Mouse (Mus musculus): ENCODE results near the gene Pex5. TPM values are rescaled to one million over a fixed set of nuclear protein-coding genes. Genes with fewer than 3 reads are reported as not detected.

The Pex5 gene
- polyA plus RNA-seq, 1 experiment from 2014 or later: 70.3 TPM

- Histone ChIP-seq H3K27ac (no peak overlapping the region), H3K4me2 (replicated peaks) (no peak overlapping the region), H3K9ac (no peak overlapping the region), H3K4me3 (no peak overlapping the region), H3K36me3 (no peaks in the 10 kb centered on the region), H3K4me1 (no peaks in the 10 kb centered on the region), H3K27me3 (replicated peaks) (no peaks in the 10 kb centered on the region), H3K9me3 (no peaks in the 10 kb centered on the region)
- 33% methylated on average over 10 of the region's 10 CpGs for WGBS
- no peak for ATAC-seq (ENCODE audit: low FRiP score, low read depth)
Observed at GRCm38 (mm10) chr6:124379331-124379730, 35.5 kb downstream of the Pex5 start.

- H3K27ac ChIP-seq: no peak overlapping the region
- no peak overlapping the region for H3K4me3 ChIP-seq
- H3K4me2 ChIP-seq (replicated peaks): no peak overlapping the region
- H3K4me1 ChIP-seq: no peaks in the 10 kb centered on the region
- H3K9me3 ChIP-seq: no peaks in the 10 kb centered on the region
- no peaks in the 10 kb centered on the region for H3K27me3 ChIP-seq (replicated peaks)
- H3K9ac ChIP-seq: no peak overlapping the region
- no peak for ATAC-seq (ENCODE audit: low FRiP score, low read depth)
- H3K36me3 ChIP-seq: no peaks in the 10 kb centered on the region
- 81% methylated on average over 4 of the region's 4 CpGs for WGBS
Observed at GRCm38 (mm10) chr6:124377494-124378255, 37.2 kb downstream of the Pex5 start.

- H3K4me3 ChIP-seq: no peak overlapping the region
- no peaks in the 10 kb centered on the region for H3K4me1 ChIP-seq
- H3K4me2 ChIP-seq (replicated peaks): no peak overlapping the region
- H3K36me3 ChIP-seq: no peaks in the 10 kb centered on the region
- 88% methylated on average over 5 of the region's 5 CpGs for WGBS
- no peak overlapping the region for H3K9ac ChIP-seq
- ATAC-seq (ENCODE audit: low FRiP score, low read depth): no peak
- H3K9me3 ChIP-seq: no peaks in the 10 kb centered on the region
- H3K27me3 ChIP-seq (replicated peaks): no peaks in the 10 kb centered on the region
- H3K27ac ChIP-seq: no peak overlapping the region
Observed at GRCm38 (mm10) chr6:124376311-124376710, 38.6 kb downstream of the Pex5 start.

GRCm38 (mm10) chr6:124375435-124375884 lies 39.4 kb downstream of the Pex5 start:
- WGBS: 87% methylated on average over 11 of the region's 11 CpGs
- no peaks in the 10 kb centered on the region for H3K4me1 ChIP-seq
- no peak for ATAC-seq (ENCODE audit: low FRiP score, low read depth)

GRCm38 (mm10) chr6:124374683-124375082 lies 40.2 kb downstream of the Pex5 start:
- no peak overlapping the region for H3K4me3 ChIP-seq
- 80% methylated on average over 4 of the region's 4 CpGs for WGBS

More at GRCm38 (mm10) chr6:124375435-124375884, 39.4 kb downstream of the Pex5 start:
- Histone ChIP-seq H3K4me3 (no peak overlapping the region), H3K9ac (no peak overlapping the region), H3K27ac (no peak overlapping the region), H3K4me2 (replicated peaks) (no peak overlapping the region), H3K27me3 (replicated peaks) (no peaks in the 10 kb centered on the region), H3K36me3 (no peaks in the 10 kb centered on the region), H3K9me3 (no peaks in the 10 kb centered on the region)

GRCm38 (mm10) chr6:124373584-124374206 lies 41.2 kb downstream of the Pex5 start:
- H3K9ac ChIP-seq: no peak overlapping the region
- H3K4me1 ChIP-seq: no peaks in the 10 kb centered on the region
- no peak overlapping the region for H3K4me2 ChIP-seq (replicated peaks)
- H3K27ac ChIP-seq: no peak overlapping the region
- no peaks in the 10 kb centered on the region for H3K27me3 ChIP-seq (replicated peaks)
- no peaks in the 10 kb centered on the region for H3K9me3 ChIP-seq
- no peaks in the 10 kb centered on the region for H3K36me3 ChIP-seq
- WGBS: 87% methylated on average over 6 of the region's 6 CpGs
- no peak overlapping the region for H3K4me3 ChIP-seq
- ATAC-seq (ENCODE audit: low FRiP score, low read depth): no peak

More at GRCm38 (mm10) chr6:124374683-124375082, 40.2 kb downstream of the Pex5 start:
- Histone ChIP-seq H3K9ac (no peak overlapping the region), H3K27ac (no peak overlapping the region), H3K27me3 (replicated peaks) (no peaks in the 10 kb centered on the region), H3K4me1 (no peaks in the 10 kb centered on the region), H3K36me3 (no peaks in the 10 kb centered on the region), H3K9me3 (no peaks in the 10 kb centered on the region), H3K4me2 (replicated peaks) (no peak overlapping the region)
- no peak for ATAC-seq (ENCODE audit: low FRiP score, low read depth)

GRCm38 (mm10) chr6:124364328-124364727 lies 50.5 kb downstream of the Pex5 start:
- ATAC-seq (ENCODE audit: low FRiP score, low read depth): no peak
- WGBS: 64% methylated on average over 5 of the region's 5 CpGs

GRCm38 (mm10) chr6:124360549-124360948 lies 54.3 kb downstream of the Pex5 start:
- no peak overlapping the region for H3K4me2 ChIP-seq (replicated peaks)
- H3K9ac ChIP-seq: no peak overlapping the region
- ATAC-seq (ENCODE audit: low FRiP score, low read depth): no peak
- H3K4me1 ChIP-seq: no peaks in the 10 kb centered on the region
- no peaks in the 10 kb centered on the region for H3K36me3 ChIP-seq
- H3K4me3 ChIP-seq: no peak overlapping the region
- no peaks in the 10 kb centered on the region for H3K27me3 ChIP-seq (replicated peaks)
- H3K27ac ChIP-seq: no peak overlapping the region
- no peaks in the 10 kb centered on the region for H3K9me3 ChIP-seq
- WGBS: 56% methylated on average over 6 of the region's 6 CpGs

More at GRCm38 (mm10) chr6:124364328-124364727, 50.5 kb downstream of the Pex5 start:
- H3K27me3 ChIP-seq (replicated peaks): no peaks in the 10 kb centered on the region
- H3K4me2 ChIP-seq (replicated peaks): no peak overlapping the region
- no peak overlapping the region for H3K27ac ChIP-seq
- H3K36me3 ChIP-seq: no peaks in the 10 kb centered on the region
- no peak overlapping the region for H3K4me3 ChIP-seq
- no peak overlapping the region for H3K9ac ChIP-seq
- no peaks in the 10 kb centered on the region for H3K9me3 ChIP-seq
- H3K4me1 ChIP-seq: no peaks in the 10 kb centered on the region

- no peaks in the 10 kb centered on the region for H3K27me3 ChIP-seq (replicated peaks)
- no peak overlapping the region for H3K4me2 ChIP-seq (replicated peaks)
- no peaks in the 10 kb centered on the region for H3K36me3 ChIP-seq
- no peaks in the 10 kb centered on the region for H3K9me3 ChIP-seq
- no peak overlapping the region for H3K9ac ChIP-seq
- H3K27ac ChIP-seq: no peak overlapping the region
- no peak overlapping the region for H3K4me3 ChIP-seq
- no peak for ATAC-seq (ENCODE audit: low FRiP score, low read depth)
- 86% methylated on average over 6 of the region's 6 CpGs for WGBS
- no peaks in the 10 kb centered on the region for H3K4me1 ChIP-seq
Observed at GRCm38 (mm10) chr6:124358953-124359352, 55.9 kb downstream of the Pex5 start.

- no peak for ATAC-seq (ENCODE audit: low FRiP score, low read depth)
- no peak overlapping the region for H3K4me3 ChIP-seq
- H3K9ac ChIP-seq: no peak overlapping the region
- H3K27me3 ChIP-seq (replicated peaks): no peaks in the 10 kb centered on the region
- no peaks in the 10 kb centered on the region for H3K9me3 ChIP-seq
- no peak overlapping the region for H3K4me2 ChIP-seq (replicated peaks)
- 92% methylated on average over 2 of the region's 2 CpGs for WGBS
- H3K36me3 ChIP-seq: no peaks in the 10 kb centered on the region
- no peaks in the 10 kb centered on the region for H3K4me1 ChIP-seq
- H3K27ac ChIP-seq: no peak overlapping the region
Observed at GRCm38 (mm10) chr6:124353246-124353645, 61.6 kb downstream of the Pex5 start.

All from neural tube, embryonic 12.5 days (tissue).